Mouse (Mus musculus): Measurements from ENCODE around the gene Aph1c.

DNA sequence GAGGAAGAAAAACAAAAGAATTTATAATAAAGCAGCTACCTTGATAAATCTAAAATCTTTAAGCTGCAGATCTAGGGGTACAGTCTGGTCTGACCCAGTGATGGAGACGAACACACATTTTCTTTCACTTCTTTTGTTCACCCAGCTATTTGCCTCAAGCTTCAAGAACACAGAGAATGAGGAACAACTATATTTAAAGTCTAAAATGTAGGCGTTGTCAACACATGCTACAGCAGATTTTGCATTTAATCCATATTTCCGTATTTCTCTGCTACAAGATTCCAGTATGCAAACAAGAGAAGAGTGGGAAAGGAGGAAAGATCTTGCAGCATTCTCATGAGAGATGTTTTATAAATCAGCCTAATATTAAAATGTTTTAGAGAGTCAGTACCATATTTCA, 44.4 kb upstream of the Aph1c start:
- TF ChIP-seq CTCF (IDR thresholded peaks at IDR 0.05; ENCODE audit: low read depth, low read length) (no peak), POLR2AphosphoS5 (IDR thresholded peaks at IDR 0.05; ENCODE audit: insufficient replicate concordance, low read depth, low read length) (no peak), TAL1 (conservative IDR thresholded peaks at IDR 0.05; ENCODE audit: low read depth, low read length) (no peak), GATA1 (IDR thresholded peaks at IDR 0.05; ENCODE audit: borderline replicate concordance, low read length) (no peak), GATA2 (IDR thresholded peaks at IDR 0.05; ENCODE audit: borderline replicate concordance, low read depth, low read length) (no peak)
